Mouse (Mus musculus): Measurements from ENCODE around the gene Bcl2a1b. TPM values are rescaled to one million over a fixed set of nuclear protein-coding genes. Genes with fewer than 3 reads are reported as not detected.
"Not testable (repeated sequence)": the region's sequence is repeated elsewhere in the genome, so short reads cannot be mapped to it uniquely, and the experiment has no call there.

Gene Bcl2a1b
- polyA plus RNA-seq, 1 experiment from 2014 or later: 1.5 TPM

GRCm38 (mm10) chr9:89212428-89212827 is 13.4 kb downstream of the Bcl2a1b start:
- not testable (repeated sequence) for H3K36me3 ChIP-seq; H3K9me3 ChIP-seq; H3K4me1 ChIP-seq; H3K9ac ChIP-seq; H3K4me3 ChIP-seq; H3K27ac ChIP-seq (replicated peaks); ATAC-seq (ENCODE audit: extremely low read depth, insufficient number of reproducible peaks, low FRiP score, low TSS enrichment); H3K4me2 ChIP-seq; H3K27me3 ChIP-seq (replicated peaks)
- 35% methylated on average over 1 of the region's 1 CpGs for WGBS

GRCm38 (mm10) chr9:89218174-89218573 is 19.2 kb downstream of the Bcl2a1b start:
- H3K4me1 ChIP-seq; H3K9me3 ChIP-seq; H3K4me3 ChIP-seq; H3K27ac ChIP-seq (replicated peaks); H3K27me3 ChIP-seq (replicated peaks); H3K36me3 ChIP-seq; H3K4me2 ChIP-seq; H3K9ac ChIP-seq; ATAC-seq (ENCODE audit: extremely low read depth, insufficient number of reproducible peaks, low FRiP score, low TSS enrichment): not testable (repeated sequence)
- 92% methylated on average over 4 of the region's 4 CpGs for WGBS

- ATAC-seq (ENCODE audit: extremely low read depth, insufficient number of reproducible peaks, low FRiP score, low TSS enrichment); H3K9ac ChIP-seq; H3K27me3 ChIP-seq (replicated peaks); H3K36me3 ChIP-seq; H3K27ac ChIP-seq (replicated peaks); H3K4me2 ChIP-seq; H3K9me3 ChIP-seq; H3K4me3 ChIP-seq; H3K4me1 ChIP-seq: not testable (repeated sequence)
- 92% methylated on average over 3 of the region's 4 CpGs for WGBS
Measured at GRCm38 (mm10) chr9:89219668-89220067, 20.7 kb downstream of the Bcl2a1b start.

GRCm38 (mm10) chr9:89220704-89221287 is 21.8 kb downstream of the Bcl2a1b start:
- not testable (repeated sequence) for ATAC-seq (ENCODE audit: extremely low read depth, insufficient number of reproducible peaks, low FRiP score, low TSS enrichment); H3K4me2 ChIP-seq; H3K27ac ChIP-seq (replicated peaks); H3K36me3 ChIP-seq; H3K4me3 ChIP-seq; H3K4me1 ChIP-seq; H3K9ac ChIP-seq; H3K27me3 ChIP-seq (replicated peaks); H3K9me3 ChIP-seq
- WGBS: 84% methylated on average over 6 of the region's 6 CpGs

- Histone ChIP-seq H3K27ac (replicated peaks) (no peak overlapping the region), H3K4me2 (no peak overlapping the region), H3K9me3 (no peaks in the 10 kb centered on the region), H3K4me3 (no peak overlapping the region), H3K4me1 (no peaks in the 10 kb centered on the region), H3K9ac (no peak overlapping the region), H3K36me3 (no peaks in the 10 kb centered on the region), H3K27me3 (replicated peaks) (no peaks in the 10 kb centered on the region)
- WGBS: 46% methylated on average over 4 of the region's 4 CpGs
- ATAC-seq (ENCODE audit: extremely low read depth, insufficient number of reproducible peaks, low FRiP score, low TSS enrichment): no peak
Measured at GRCm38 (mm10) chr9:89226071-89226470, 27.1 kb downstream of the Bcl2a1b start.

GRCm38 (mm10) chr9:89228122-89228521 is 29.1 kb downstream of the Bcl2a1b start:
- H3K4me3 ChIP-seq: no peak overlapping the region
- no peak for ATAC-seq (ENCODE audit: extremely low read depth, insufficient number of reproducible peaks, low FRiP score, low TSS enrichment)

GRCm38 (mm10) chr9:89230897-89231497 is 32.0 kb downstream of the Bcl2a1b start:
- H3K27ac ChIP-seq (replicated peaks); H3K36me3 ChIP-seq; H3K9me3 ChIP-seq; H3K9ac ChIP-seq; H3K4me2 ChIP-seq; H3K4me1 ChIP-seq; H3K4me3 ChIP-seq; ATAC-seq (ENCODE audit: extremely low read depth, insufficient number of reproducible peaks, low FRiP score, low TSS enrichment); H3K27me3 ChIP-seq (replicated peaks): not testable (repeated sequence)
- WGBS: 58% methylated on average over 1 of the region's 2 CpGs

More at GRCm38 (mm10) chr9:89228122-89228521, 29.1 kb downstream of the Bcl2a1b start:
- WGBS: 83% methylated on average over 7 of the region's 7 CpGs
- Histone ChIP-seq H3K9ac (no peak overlapping the region), H3K4me2 (no peak overlapping the region), H3K27ac (replicated peaks) (no peak overlapping the region), H3K9me3 (no peaks in the 10 kb centered on the region), H3K36me3 (no peaks in the 10 kb centered on the region), H3K27me3 (replicated peaks) (no peaks in the 10 kb centered on the region), H3K4me1 (no peaks in the 10 kb centered on the region)

GRCm38 (mm10) chr9:89237131-89237530 is 38.1 kb downstream of the Bcl2a1b start:
- H3K4me3 ChIP-seq; H3K27ac ChIP-seq (replicated peaks); H3K9me3 ChIP-seq; H3K27me3 ChIP-seq (replicated peaks); H3K4me1 ChIP-seq; H3K9ac ChIP-seq; H3K36me3 ChIP-seq; ATAC-seq (ENCODE audit: extremely low read depth, insufficient number of reproducible peaks, low FRiP score, low TSS enrichment); H3K4me2 ChIP-seq: not testable (repeated sequence)
- WGBS: 79% methylated on average over 4 of the region's 4 CpGs

GRCm38 (mm10) chr9:89238976-89239505 is 40.0 kb downstream of the Bcl2a1b start:
- H3K9ac ChIP-seq; H3K4me3 ChIP-seq; H3K27ac ChIP-seq (replicated peaks); H3K27me3 ChIP-seq (replicated peaks); H3K4me1 ChIP-seq; H3K36me3 ChIP-seq; H3K9me3 ChIP-seq; ATAC-seq (ENCODE audit: extremely low read depth, insufficient number of reproducible peaks, low FRiP score, low TSS enrichment); H3K4me2 ChIP-seq: not testable (repeated sequence)
- WGBS: 68% methylated on average over 5 of the region's 5 CpGs

GRCm38 (mm10) chr9:89240516-89241019 is 41.6 kb downstream of the Bcl2a1b start:
- H3K27ac ChIP-seq (replicated peaks); ATAC-seq (ENCODE audit: extremely low read depth, insufficient number of reproducible peaks, low FRiP score, low TSS enrichment); H3K36me3 ChIP-seq; H3K9me3 ChIP-seq; H3K27me3 ChIP-seq (replicated peaks); H3K4me2 ChIP-seq; H3K4me3 ChIP-seq; H3K9ac ChIP-seq; H3K4me1 ChIP-seq: not testable (repeated sequence)
- WGBS: 65% methylated on average over 3 of the region's 3 CpGs

- no peak for ATAC-seq (ENCODE audit: extremely low read depth, insufficient number of reproducible peaks, low FRiP score, low TSS enrichment)
- Histone ChIP-seq H3K27me3 (replicated peaks) (no peaks in the 10 kb centered on the region), H3K36me3 (no peaks in the 10 kb centered on the region), H3K4me2 (no peak overlapping the region), H3K27ac (replicated peaks) (no peak overlapping the region), H3K4me1 (no peaks in the 10 kb centered on the region), H3K9me3 (no peaks in the 10 kb centered on the region), H3K9ac (no peak overlapping the region), H3K4me3 (no peak overlapping the region)
- 73% methylated on average over 2 of the region's 2 CpGs for WGBS
Measured at GRCm38 (mm10) chr9:89253400-89253799, 54.4 kb downstream of the Bcl2a1b start.

All from heart, embryonic 13.5 days (tissue).